Mouse (Mus musculus): ENCODE measurements around the gene Fgd3.

- no peak for TF ChIP-seq POLR2A (IDR thresholded peaks at IDR 0.05; ENCODE audit: low read depth, low read length)
- no peak for TF ChIP-seq CTCF (conservative IDR thresholded peaks at IDR 0.05; ENCODE audit: insufficient read depth, insufficient read length, low read depth, low read length)
Observed at GRCm38 (mm10) chr13:49296270-49296669, 23.8 kb downstream of the Fgd3 start.
